In genomic region chr17:83308451-83308850, GRCm38 (mm10) we compare ENCODE assay signal across 24 mouse cellular contexts. TPM values are rescaled to one million over a fixed set of nuclear protein-coding genes. Genes with fewer than 3 reads are reported as not detected.
A peak's percentile ranks its signal among the peaks of the same experiment; 100 is the strongest.
DNase-seq lines count a peak whose midpoint lies in the region; ATAC-seq and TF ChIP-seq lines count a peak whose summit lies in the region.
"Had no signal": no experiment of that assay in that cellular context is flagged by ENCODE, and none has a peak within 500 bp of the region (broad histone marks: within the 10 kb centered on the region; RNA-seq: fewer than 3 reads in every experiment).

No protein-coding gene starts in this region.

- no peak for ATAC-seq in heart, embryonic 12.5 days (ENCODE audit: insufficient number of reproducible peaks, low FRiP score)
- peak; percentile 67 for ATAC-seq in intestine, embryonic 14.5 days (replicated peaks; ENCODE audit: low FRiP score, low TSS enrichment, low read depth)
- ATAC-seq: hindbrain, postnatal 0 days; lung, postnatal 0 days had no signal

- H3K9me3 ChIP-seq in heart, embryonic 12.5 days (replicated peaks) = no peaks in the 10 kb centered on the region
- no peaks in the 10 kb centered on the region for H3K9me3 ChIP-seq in intestine, embryonic 14.5 days (ENCODE audit: control insufficient read depth, low read length)
- no peaks in the 10 kb centered on the region for H3K9me3 ChIP-seq in limb, embryonic 10.5 days (replicated peaks)
- H3K9me3 ChIP-seq: embryonic facial prominence, embryonic 12.5 days; forebrain, embryonic 12.5 days; liver, embryonic 15.5 days; midbrain, embryonic 10.5 days; neural tube, embryonic 15.5 days had no signal

- no peak overlapping the region for H3K4me3 ChIP-seq in heart, embryonic 12.5 days
- no peak overlapping the region for H3K4me3 ChIP-seq in intestine, embryonic 14.5 days (ENCODE audit: low read depth, low read length)
- H3K4me3 ChIP-seq in limb, embryonic 10.5 days = 0 out of 2 replicates have a peak overlapping the region, but pooled peaks have one; percentile 16
- peak overlapping the region; percentile 24 for H3K4me3 ChIP-seq in small intestine, adult 2 months (ENCODE audit: low read depth, low read length)
- H3K4me3 ChIP-seq: embryonic facial prominence, embryonic 12.5 days; forebrain, embryonic 12.5 days; left cerebral cortex, adult 2 months; liver, embryonic 15.5 days; midbrain, embryonic 10.5 days; neural tube, embryonic 15.5 days had no signal

- H3K36me3 ChIP-seq in heart, embryonic 12.5 days = no peaks in the 10 kb centered on the region
- H3K36me3 ChIP-seq in intestine, embryonic 14.5 days (ENCODE audit: control insufficient read depth, insufficient read depth, low read length) = no peaks in the 10 kb centered on the region
- no peaks in the 10 kb centered on the region for H3K36me3 ChIP-seq in limb, embryonic 10.5 days
- H3K36me3 ChIP-seq in small intestine, adult 2 months (ENCODE audit: control insufficient read depth, insufficient read depth, low read length) = no peaks in the 10 kb centered on the region
- H3K36me3 ChIP-seq: embryonic facial prominence, embryonic 12.5 days; forebrain, embryonic 12.5 days; liver, embryonic 15.5 days; midbrain, embryonic 10.5 days; neural tube, embryonic 15.5 days had no signal

- H3K9ac ChIP-seq in heart, embryonic 12.5 days = no peak overlapping the region
- no peak overlapping the region for H3K9ac ChIP-seq in intestine, embryonic 14.5 days (ENCODE audit: low read length)
- H3K9ac ChIP-seq: embryonic facial prominence, embryonic 12.5 days; forebrain, embryonic 12.5 days; liver, embryonic 15.5 days; neural tube, embryonic 15.5 days had no signal

- DNase-seq in heart, adult 9 months (ENCODE audit: low spot score in 2 of 2) = no peak
- DNase-seq in intestine, embryonic 14.5 days (ENCODE audit: low spot score) = no peak
- no peak for DNase-seq in limb, embryonic 10.5 days (ENCODE audit: low spot score)
- no peak for DNase-seq in adrenal gland, adult 2 months
- no peak for DNase-seq in yolk sac, embryonic 10.5 days (ENCODE audit: low spot score)
- DNase-seq in lung, postnatal 25 days (ENCODE audit: low spot score) = no peak
- DNase-seq: cerebellum, adult 11-12 months; cerebellum, postnatal 10 days; gastrocnemius, postnatal 36 days; kidney, adult 2 months; kidney, postnatal 36 days; right cerebral cortex, postnatal 14 days; spleen, adult 18-20 months; thymus, adult 2 months had no signal

- H3K27ac ChIP-seq in heart, embryonic 12.5 days (ENCODE audit: poor library complexity, severe bottlenecking) = peak overlapping the region; percentile 10; the same call in 1 of the 2 replicates
- peak overlapping the region; percentile 59 for H3K27ac ChIP-seq in intestine, embryonic 14.5 days (ENCODE audit: low read depth)
- H3K27ac ChIP-seq in limb, embryonic 10.5 days = peak overlapping the region; percentile 77
- peak overlapping the region; percentile 96 for H3K27ac ChIP-seq in small intestine, adult 2 months (ENCODE audit: insufficient read depth, low read depth, low read length)
- H3K27ac ChIP-seq: embryonic facial prominence, embryonic 12.5 days; forebrain, embryonic 12.5 days; hindbrain, postnatal 0 days; left cerebral cortex, adult 2 months; liver, embryonic 15.5 days; midbrain, embryonic 10.5 days; neural tube, embryonic 15.5 days had no signal

- no peak for TF ChIP-seq CTCF in small intestine, adult 2 months (IDR thresholded peaks at IDR 0.05; ENCODE audit: extremely low read depth, insufficient read length, insufficient replicate concordance, low read depth, low read length)

- 52% methylated on average over 4 of the region's 4 CpGs for WGBS in heart, embryonic 12.5 days
- 59% methylated on average over 4 of the region's 4 CpGs for WGBS in intestine, embryonic 14.5 days
- WGBS in limb, embryonic 10.5 days = 56% methylated on average over 4 of the region's 4 CpGs
- WGBS in small intestine, adult 2 months = 26% methylated on average over 4 of the region's 4 CpGs

- H3K4me1 ChIP-seq in heart, embryonic 12.5 days (replicated peaks) = peaks cover 39% of the 10 kb centered on the region
- peaks cover 28% of the 10 kb centered on the region for H3K4me1 ChIP-seq in intestine, embryonic 14.5 days (replicated peaks; ENCODE audit: control insufficient read depth, insufficient read depth, low read length)
- H3K4me1 ChIP-seq in limb, embryonic 10.5 days = peaks cover 56% of the 10 kb centered on the region
- peaks cover 37% of the 10 kb centered on the region for H3K4me1 ChIP-seq in small intestine, adult 2 months (ENCODE audit: control insufficient read depth, insufficient read depth, insufficient read length, low read length)

- no peak overlapping the region for H3K4me2 ChIP-seq in heart, embryonic 12.5 days
- no peak overlapping the region for H3K4me2 ChIP-seq in intestine, embryonic 14.5 days (ENCODE audit: low read length)
- H3K4me2 ChIP-seq: embryonic facial prominence, embryonic 12.5 days; forebrain, embryonic 12.5 days; liver, embryonic 15.5 days; neural tube, embryonic 15.5 days had no signal

- H3K27me3 ChIP-seq in heart, embryonic 12.5 days (replicated peaks) = no peaks in the 10 kb centered on the region
- no peaks in the 10 kb centered on the region for H3K27me3 ChIP-seq in intestine, embryonic 14.5 days (replicated peaks; ENCODE audit: control insufficient read depth, insufficient read depth, low read length)
- H3K27me3 ChIP-seq in limb, embryonic 10.5 days (ENCODE audit: low read depth, poor library complexity, severe bottlenecking) = no peaks in the 10 kb centered on the region
- no peaks in the 10 kb centered on the region for H3K27me3 ChIP-seq in small intestine, adult 2 months (ENCODE audit: control insufficient read depth, insufficient read depth, low read length)
- H3K27me3 ChIP-seq: embryonic facial prominence, embryonic 12.5 days; neural tube, embryonic 15.5 days had no signal

- TF ChIP-seq POLR2A in small intestine, adult 2 months (IDR thresholded peaks at IDR 0.05; ENCODE audit: low read depth, low read length) = peak; percentile 49; the same call in 1 of the 2 replicates

RNA-seq across cellular contexts. Expression of gene Eml4, which starts 42.3 kb away (rescaled TPM):
- polyA plus RNA-seq in heart, embryonic 12.5 days (2016; fragmentation: Nextera tagmentation; extraction: Ambion mirVana) = 27.6 and 32.4 TPM in 2 replicates
- 52.5 and 52.9 TPM in 2 replicates for polyA plus RNA-seq in intestine, embryonic 14.5 days (2014; fragmentation: Nextera tagmentation; extraction: Ambion mirVana)
- 71.6 and 72.3 TPM in 2 replicates for polyA plus RNA-seq in limb, embryonic 10.5 days (2016; fragmentation: Nextera tagmentation; extraction: Ambion mirVana)
- 3.2 and 8.9 TPM in 2 replicates for polyA plus RNA-seq in small intestine, adult 2 months (2012; rRNA removed)
- total RNA-seq in adrenal gland, adult 2 months (2021) = 10 to 100 TPM; 16.3 to 18.7 TPM
- 3.2 and 3.8 TPM in 2 replicates for polyA plus RNA-seq in adrenal gland, adult 2 months (2012; rRNA removed)

Comparison
In these comparisons a context has a peak if more than half of its experiments do, and no peak if none do; other contexts are left out.
1. H3K27ac ChIP-seq: peak in every context shown above with its lines; median percentile 96 in small intestine, adult 2 months; 77 in limb, embryonic 10.5 days; 59 in intestine, embryonic 14.5 days; 10 in heart, embryonic 12.5 days.
2. H3K4me3 ChIP-seq: peak in limb, embryonic 10.5 days (single experiment) and small intestine, adult 2 months (single experiment); none in heart, embryonic 12.5 days (single experiment) and intestine, embryonic 14.5 days (single experiment).